Mouse (Mus musculus): ENCODE results near the gene 4921507P07Rik. TPM values are rescaled to one million over a fixed set of nuclear protein-coding genes. Genes with fewer than 3 reads are reported as not detected.

The 4921507P07Rik gene
- polyA plus RNA-seq, 1 experiment from 2014 or later: 0.64 TPM

GRCm38 (mm10) chr6:50549051-50549450 lies 47.4 kb downstream of the 4921507P07Rik start:
- Histone ChIP-seq H3K4me3 (ENCODE audit: low read length) (no peak overlapping the region), H3K9me3 (ENCODE audit: control insufficient read depth, low read length) (no peaks in the 10 kb centered on the region), H3K9ac (ENCODE audit: low read length) (no peak overlapping the region), H3K27me3 (ENCODE audit: control insufficient read depth, insufficient read depth, low read depth, low read length) (no peaks in the 10 kb centered on the region), H3K4me2 (ENCODE audit: low read depth, low read length) (no peak overlapping the region), H3K36me3 (ENCODE audit: control insufficient read depth, insufficient read depth, low read length) (no peaks in the 10 kb centered on the region), H3K4me1 (replicated peaks; ENCODE audit: control insufficient read depth, insufficient read depth, low read length) (peaks cover 3% of the 10 kb centered on the region; the same call in 1 of the 2 replicates), H3K27ac (ENCODE audit: low read length) (no peak overlapping the region)
- ATAC-seq (ENCODE audit: low read depth): no peak
- 69% methylated on average over 5 of the region's 5 CpGs for WGBS

DNA sequence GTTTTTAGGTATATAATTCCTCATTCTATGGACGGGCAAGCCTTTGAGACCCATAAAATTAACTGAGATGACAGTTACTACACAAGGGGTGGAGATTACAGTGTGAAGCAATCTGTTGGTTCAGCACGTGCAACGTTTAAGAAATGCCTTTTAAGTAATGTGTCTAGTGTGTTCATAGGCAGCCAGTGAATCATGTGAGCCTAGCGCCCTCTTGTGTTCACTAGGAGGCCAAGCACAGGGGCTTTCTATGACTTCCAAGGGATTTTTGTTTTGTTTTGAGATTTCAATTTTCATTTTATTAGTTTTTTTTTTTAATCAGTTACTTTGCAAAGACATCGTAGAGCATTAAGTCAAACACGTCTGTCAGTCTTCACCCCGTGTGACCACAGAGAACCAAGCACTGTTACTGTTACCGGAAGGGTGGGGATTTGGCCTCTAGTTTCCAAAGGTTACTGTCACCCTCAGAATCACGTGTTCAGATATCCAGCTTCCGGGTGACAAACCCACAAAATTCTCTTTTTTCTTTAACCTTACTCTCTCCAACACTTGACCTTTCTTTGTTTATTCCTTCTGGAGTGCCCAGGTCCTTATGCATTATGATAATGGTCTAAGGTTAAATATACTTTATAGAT lies 50.9 kb downstream of the 4921507P07Rik start:
- Histone ChIP-seq H3K27me3 (ENCODE audit: control insufficient read depth, insufficient read depth, low read depth, low read length) (no peaks in the 10 kb centered on the region), H3K9ac (ENCODE audit: low read length) (peak overlapping the region; percentile 15; the same call in 1 of the 2 replicates), H3K36me3 (ENCODE audit: control insufficient read depth, insufficient read depth, low read length) (no peaks in the 10 kb centered on the region), H3K27ac (ENCODE audit: low read length) (no peak overlapping the region), H3K4me1 (replicated peaks; ENCODE audit: control insufficient read depth, insufficient read depth, low read length) (peaks cover 3% of the 10 kb centered on the region; the same call in 1 of the 2 replicates), H3K4me3 (ENCODE audit: low read length) (no peak overlapping the region), H3K9me3 (ENCODE audit: control insufficient read depth, low read length) (no peaks in the 10 kb centered on the region), H3K4me2 (ENCODE audit: low read depth, low read length) (peak overlapping the region; percentile 25; the same call in 1 of the 2 replicates)
- peak; percentile 64; the same call in 1 of the 2 replicates for ATAC-seq (ENCODE audit: low read depth)
- WGBS: 18% methylated on average over 10 of the region's 10 CpGs

DNA sequence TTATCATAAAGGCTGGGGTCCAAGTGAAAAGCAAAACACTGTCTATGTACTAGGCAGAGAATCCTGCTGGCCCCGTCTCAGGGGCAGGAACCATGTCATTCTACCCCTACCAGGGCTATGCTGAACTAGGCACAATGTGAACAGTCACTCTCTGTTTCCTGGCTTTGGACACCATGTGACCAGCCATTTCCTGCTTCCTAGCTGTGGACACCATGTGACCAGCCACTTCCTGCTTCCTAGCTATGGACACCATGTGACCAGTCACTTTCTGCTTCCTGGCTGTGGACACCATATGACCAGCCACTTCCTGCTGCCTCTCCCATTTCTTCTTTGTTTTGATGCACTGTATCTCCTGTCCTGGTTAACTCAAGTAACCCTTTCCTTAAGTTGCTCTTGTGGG lies 53.9 kb downstream of the 4921507P07Rik start:
- Histone ChIP-seq H3K9me3 (ENCODE audit: control insufficient read depth, low read length) (no peaks in the 10 kb centered on the region), H3K27ac (ENCODE audit: low read length) (no peak overlapping the region), H3K9ac (ENCODE audit: low read length) (no peak overlapping the region), H3K27me3 (ENCODE audit: control insufficient read depth, insufficient read depth, low read depth, low read length) (no peaks in the 10 kb centered on the region), H3K4me3 (ENCODE audit: low read length) (no peak overlapping the region), H3K4me2 (ENCODE audit: low read depth, low read length) (no peak overlapping the region), H3K4me1 (replicated peaks; ENCODE audit: control insufficient read depth, insufficient read depth, low read length) (peaks cover 3% of the 10 kb centered on the region; the same call in 1 of the 2 replicates), H3K36me3 (ENCODE audit: control insufficient read depth, insufficient read depth, low read length) (no peaks in the 10 kb centered on the region)
- no peak for ATAC-seq (ENCODE audit: low read depth)
- 91% methylated on average over 1 of the region's 1 CpGs for WGBS

DNA sequence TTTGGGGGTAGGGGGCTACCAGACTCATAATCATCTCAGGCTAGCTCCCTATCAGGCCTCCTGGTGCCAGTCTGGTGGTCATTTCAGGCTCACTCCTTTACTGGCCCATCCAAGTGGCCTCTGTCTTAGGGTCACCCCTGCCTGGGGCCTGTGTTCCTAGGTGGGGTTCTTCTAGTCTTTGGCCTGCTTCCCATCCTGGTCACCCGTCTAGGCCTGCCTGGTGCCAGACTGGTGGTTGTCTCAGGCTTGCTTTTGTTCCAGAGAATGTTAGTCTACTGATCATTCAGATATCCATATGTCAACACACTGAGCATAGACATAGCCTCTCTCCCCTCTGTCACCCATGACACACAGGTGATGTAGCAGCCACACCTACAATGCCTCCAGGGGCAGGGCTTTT lies 56.8 kb downstream of the 4921507P07Rik start:
- Histone ChIP-seq H3K4me1 (replicated peaks; ENCODE audit: control insufficient read depth, insufficient read depth, low read length) (no peaks in the 10 kb centered on the region), H3K27me3 (ENCODE audit: control insufficient read depth, insufficient read depth, low read depth, low read length) (no peaks in the 10 kb centered on the region), H3K4me3 (ENCODE audit: low read length) (no peak overlapping the region), H3K4me2 (ENCODE audit: low read depth, low read length) (no peak overlapping the region), H3K9ac (ENCODE audit: low read length) (no peak overlapping the region), H3K36me3 (ENCODE audit: control insufficient read depth, insufficient read depth, low read length) (no peaks in the 10 kb centered on the region), H3K9me3 (ENCODE audit: control insufficient read depth, low read length) (no peaks in the 10 kb centered on the region), H3K27ac (ENCODE audit: low read length) (no peak overlapping the region)
- WGBS: 63% methylated on average over 1 of the region's 1 CpGs
- no peak for ATAC-seq (ENCODE audit: low read depth)

GRCm38 (mm10) chr6:50536461-50536892 lies 60.0 kb downstream of the 4921507P07Rik start:
- H3K4me3 ChIP-seq (ENCODE audit: low read length): no peak overlapping the region
- ATAC-seq (ENCODE audit: low read depth): peak; percentile 70
- no peak overlapping the region for H3K9ac ChIP-seq (ENCODE audit: low read length)
- no peaks in the 10 kb centered on the region for H3K9me3 ChIP-seq (ENCODE audit: control insufficient read depth, low read length)
- H3K4me1 ChIP-seq (replicated peaks; ENCODE audit: control insufficient read depth, insufficient read depth, low read length): no peaks in the 10 kb centered on the region
- H3K36me3 ChIP-seq (ENCODE audit: control insufficient read depth, insufficient read depth, low read length): no peaks in the 10 kb centered on the region
- H3K4me2 ChIP-seq (ENCODE audit: low read depth, low read length): no peak overlapping the region
- H3K27me3 ChIP-seq (ENCODE audit: control insufficient read depth, insufficient read depth, low read depth, low read length): no peaks in the 10 kb centered on the region
- WGBS: 8% methylated on average over 7 of the region's 7 CpGs
- no peak overlapping the region for H3K27ac ChIP-seq (ENCODE audit: low read length)

- WGBS: 82% methylated on average over 3 of the region's 3 CpGs
- no peak overlapping the region for H3K27ac ChIP-seq (ENCODE audit: low read length)
- H3K4me1 ChIP-seq (replicated peaks; ENCODE audit: control insufficient read depth, insufficient read depth, low read length): no peaks in the 10 kb centered on the region
- H3K4me2 ChIP-seq (ENCODE audit: low read depth, low read length): no peak overlapping the region
- no peaks in the 10 kb centered on the region for H3K9me3 ChIP-seq (ENCODE audit: control insufficient read depth, low read length)
- H3K4me3 ChIP-seq (ENCODE audit: low read length): no peak overlapping the region
- no peak overlapping the region; the same call in 1 of the 2 replicates for H3K9ac ChIP-seq (ENCODE audit: low read length)
- ATAC-seq (ENCODE audit: low read depth): no peak
- H3K36me3 ChIP-seq (ENCODE audit: control insufficient read depth, insufficient read depth, low read length): no peaks in the 10 kb centered on the region
- no peaks in the 10 kb centered on the region for H3K27me3 ChIP-seq (ENCODE audit: control insufficient read depth, insufficient read depth, low read depth, low read length)
Measured at GRCm38 (mm10) chr6:50535346-50535745, 61.1 kb downstream of the 4921507P07Rik start.

DNA sequence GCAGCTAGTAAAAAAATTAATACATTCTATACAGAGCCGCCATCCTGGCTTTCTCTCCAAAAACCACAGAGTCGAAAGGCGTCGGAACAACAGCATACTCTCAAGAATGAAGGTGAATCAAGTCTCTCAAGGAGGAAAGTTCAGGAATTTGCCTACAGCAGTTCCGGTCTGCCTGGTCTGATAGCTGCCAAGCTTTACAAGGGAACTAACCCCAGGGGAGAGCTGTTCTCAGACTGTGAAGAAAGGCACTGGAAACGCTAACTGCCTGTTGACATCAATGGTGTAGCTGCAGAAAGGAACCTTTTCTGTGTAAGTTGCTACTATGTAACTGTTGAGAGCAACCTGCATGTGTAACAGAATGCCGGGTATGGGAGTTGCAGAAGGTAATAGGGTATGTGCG lies 64.5 kb downstream of the 4921507P07Rik start:
- Histone ChIP-seq H3K27ac (ENCODE audit: low read length) (no peak overlapping the region), H3K4me2 (ENCODE audit: low read depth, low read length) (no peak overlapping the region), H3K36me3 (ENCODE audit: control insufficient read depth, insufficient read depth, low read length) (no peaks in the 10 kb centered on the region), H3K9ac (ENCODE audit: low read length) (no peak overlapping the region), H3K4me3 (ENCODE audit: low read length) (no peak overlapping the region), H3K9me3 (ENCODE audit: control insufficient read depth, low read length) (no peaks in the 10 kb centered on the region), H3K4me1 (replicated peaks; ENCODE audit: control insufficient read depth, insufficient read depth, low read length) (no peaks in the 10 kb centered on the region), H3K27me3 (ENCODE audit: control insufficient read depth, insufficient read depth, low read depth, low read length) (no peaks in the 10 kb centered on the region)
- WGBS: 75% methylated on average over 8 of the region's 8 CpGs
- ATAC-seq (ENCODE audit: low read depth): no peak

DNA sequence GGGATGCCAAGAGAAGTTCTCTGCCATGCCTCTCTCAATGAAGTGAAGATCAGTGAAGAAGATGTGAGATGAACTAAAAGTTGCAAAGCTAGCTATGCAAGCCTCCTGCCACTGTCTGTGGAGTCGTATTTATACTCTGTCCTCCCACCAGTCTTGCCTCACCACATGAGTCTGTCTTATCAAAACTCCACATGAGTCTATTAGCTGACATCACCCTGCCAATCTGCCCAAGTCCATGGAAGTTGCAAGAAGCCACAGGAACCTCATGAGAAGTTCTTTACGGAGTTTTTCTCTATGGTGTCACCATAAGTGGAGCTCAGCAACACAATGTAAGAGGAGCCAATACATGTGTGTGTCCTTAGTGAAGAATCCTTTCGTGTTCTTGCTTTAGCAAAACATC lies 65.4 kb downstream of the 4921507P07Rik start:
- Histone ChIP-seq H3K4me3 (ENCODE audit: low read length) (no peak overlapping the region), H3K36me3 (ENCODE audit: control insufficient read depth, insufficient read depth, low read length) (no peaks in the 10 kb centered on the region), H3K4me1 (replicated peaks; ENCODE audit: control insufficient read depth, insufficient read depth, low read length) (no peaks in the 10 kb centered on the region), H3K27ac (ENCODE audit: low read length) (no peak overlapping the region), H3K9me3 (ENCODE audit: control insufficient read depth, low read length) (no peaks in the 10 kb centered on the region), H3K4me2 (ENCODE audit: low read depth, low read length) (no peak overlapping the region), H3K27me3 (ENCODE audit: control insufficient read depth, insufficient read depth, low read depth, low read length) (no peaks in the 10 kb centered on the region), H3K9ac (ENCODE audit: low read length) (no peak overlapping the region)
- no peak for ATAC-seq (ENCODE audit: low read depth)
- WGBS: 77% methylated on average over 3 of the region's 3 CpGs

DNA sequence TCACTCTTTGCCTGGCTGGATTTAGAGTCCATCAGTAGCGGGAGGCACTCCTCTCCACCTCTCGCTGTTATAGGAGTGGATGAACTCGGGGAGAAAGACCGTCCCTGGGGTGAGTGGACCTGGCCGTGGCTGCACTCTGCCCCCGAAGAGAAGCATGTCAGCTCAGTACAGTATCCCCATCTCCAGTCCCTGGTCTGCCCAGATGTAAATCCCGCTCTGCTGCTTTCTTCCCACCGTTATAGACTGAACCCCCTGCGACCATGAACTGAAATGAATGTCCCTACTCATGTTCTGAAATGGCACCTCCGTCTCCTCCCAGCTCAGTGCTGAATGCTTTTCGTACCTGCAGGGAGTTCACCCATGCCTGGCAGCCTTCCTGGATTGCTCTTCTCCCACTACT lies 67.2 kb downstream of the 4921507P07Rik start:
- ATAC-seq (ENCODE audit: low read depth): no peak
- H3K4me2 ChIP-seq (ENCODE audit: low read depth, low read length): no peak overlapping the region
- no peaks in the 10 kb centered on the region for H3K4me1 ChIP-seq (replicated peaks; ENCODE audit: control insufficient read depth, insufficient read depth, low read length)
- no peak overlapping the region for H3K4me3 ChIP-seq (ENCODE audit: low read length)
- no peaks in the 10 kb centered on the region for H3K27me3 ChIP-seq (ENCODE audit: control insufficient read depth, insufficient read depth, low read depth, low read length)
- H3K27ac ChIP-seq (ENCODE audit: low read length): no peak overlapping the region
- no peaks in the 10 kb centered on the region for H3K9me3 ChIP-seq (ENCODE audit: control insufficient read depth, low read length)
- WGBS: 78% methylated on average over 11 of the region's 11 CpGs
- H3K9ac ChIP-seq (ENCODE audit: low read length): no peak overlapping the region
- no peaks in the 10 kb centered on the region for H3K36me3 ChIP-seq (ENCODE audit: control insufficient read depth, insufficient read depth, low read length)
